8 mouse cellular contexts compared by ENCODE assay signal in genomic region chr3:116340950-116341624, GRCm38 (mm10).
A peak's percentile ranks its signal among the peaks of the same experiment; 100 is the strongest.
DNase-seq lines count a peak whose midpoint lies in the region; ATAC-seq and TF ChIP-seq lines count a peak whose summit lies in the region.

No protein-coding gene starts in this region.

- H3K27ac ChIP-seq in cortical plate, adult 2 months (ENCODE audit: insufficient read depth, low read length), result no peak overlapping the region
- H3K27ac ChIP-seq in intestine, embryonic 16.5 days (ENCODE audit: low read length), result no peak overlapping the region
- H3K27ac ChIP-seq in midbrain, embryonic 10.5 days (replicated peaks), result no peak overlapping the region

- no peak for TF ChIP-seq POLR2A in cortical plate, adult 2 months (IDR thresholded peaks at IDR 0.05; ENCODE audit: extremely low read depth, insufficient read depth, low read length)

- no peak overlapping the region for H3K9ac ChIP-seq in intestine, embryonic 16.5 days (ENCODE audit: low read depth, low read length)

- peak; percentile 82 for ATAC-seq in granulocyte monocyte progenitor cell, adult 5-6 weeks (replicated peaks; ENCODE audit: poor library complexity, severe bottlenecking)
- peak; percentile 88 for ATAC-seq in intestine, embryonic 16.5 days

- no peaks in the 10 kb centered on the region for H3K27me3 ChIP-seq in intestine, embryonic 16.5 days (replicated peaks; ENCODE audit: control insufficient read depth, insufficient read depth, low read length)
- no peaks in the 10 kb centered on the region for H3K27me3 ChIP-seq in midbrain, embryonic 10.5 days (ENCODE audit: low read depth, poor library complexity, severe bottlenecking)

- H3K4me1 ChIP-seq in cortical plate, adult 2 months (ENCODE audit: control insufficient read depth, insufficient read depth, low read length), result no peaks in the 10 kb centered on the region
- no peaks in the 10 kb centered on the region for H3K4me1 ChIP-seq in intestine, embryonic 16.5 days (ENCODE audit: control insufficient read depth, insufficient read depth, low read length)
- H3K4me1 ChIP-seq in midbrain, embryonic 10.5 days, result no peaks in the 10 kb centered on the region

- 42% methylated on average over 19 of the region's 19 CpGs for WGBS in intestine, embryonic 16.5 days
- WGBS in midbrain, embryonic 10.5 days, result 55% methylated on average over 19 of the region's 19 CpGs

- H3K36me3 ChIP-seq in intestine, embryonic 16.5 days (ENCODE audit: control insufficient read depth, insufficient read depth, low read length), result no peaks in the 10 kb centered on the region
- H3K36me3 ChIP-seq in midbrain, embryonic 10.5 days, result peaks cover 42% of the 10 kb centered on the region

- no peaks in the 10 kb centered on the region for H3K9me3 ChIP-seq in intestine, embryonic 16.5 days (ENCODE audit: control insufficient read depth, low read length)
- H3K9me3 ChIP-seq in midbrain, embryonic 10.5 days (replicated peaks), result no peaks in the 10 kb centered on the region

- no peak overlapping the region for H3K4me3 ChIP-seq in cortical plate, adult 2 months (ENCODE audit: insufficient read depth, low read length)
- no peak overlapping the region for H3K4me3 ChIP-seq in intestine, embryonic 16.5 days (ENCODE audit: low read length)
- no peak overlapping the region for H3K4me3 ChIP-seq in midbrain, embryonic 10.5 days

- intact Hi-C loops in left cerebral cortex, postnatal 36 days (cut with DNase I), result no loop called here

- H3K4me2 ChIP-seq in intestine, embryonic 16.5 days (ENCODE audit: low read depth, low read length), result peak overlapping the region; percentile 4; the same call in 1 of the 2 replicates

- TF ChIP-seq CTCF in cortical plate, adult 2 months (IDR thresholded peaks at IDR 0.05; ENCODE audit: extremely low read depth, insufficient read depth, low read length), result peak; percentile 90

- DNase-seq in ovary, adult 18-20 months (ENCODE audit: low spot score), result peak; percentile 55
- DNase-seq in ovary, postnatal 10 days (ENCODE audit: low spot score), result no peak
- peak; percentile 53 to 59 for DNase-seq in left cerebral cortex, postnatal 36 days (ENCODE audit: low spot score in 2 of 2)
- peak; percentile 65 for DNase-seq in midbrain, embryonic 10.5 days (ENCODE audit: low spot score)
- DNase-seq in spleen, adult 12 weeks (ENCODE audit: low spot score), result peak; percentile 64
